ENCODE assay signal across 8 mouse cellular contexts in genomic region chr12:45466066-45466465, GRCm38 (mm10).
A peak's percentile ranks its signal among the peaks of the same experiment; 100 is the strongest.
DNase-seq lines count a peak whose midpoint lies in the region; ATAC-seq lines count a peak whose summit lies in the region.

No protein-coding gene starts in this region.

- WGBS in forebrain, embryonic 13.5 days, result 56% methylated on average over 3 of the region's 3 CpGs
- WGBS in midbrain, embryonic 15.5 days, result 55% methylated on average over 3 of the region's 3 CpGs

- H3K27ac ChIP-seq in forebrain, embryonic 13.5 days, result no peak overlapping the region
- peak overlapping the region; percentile 81 for H3K27ac ChIP-seq in midbrain, embryonic 15.5 days

- ATAC-seq in forebrain, embryonic 13.5 days, result peak; percentile 95
- ATAC-seq in midbrain, embryonic 15.5 days (replicated peaks), result peak; percentile 97
- ATAC-seq in CD4-positive, CD25-positive, alpha-beta regulatory T cell, adult 4 months, result no peak

- H3K9me3 ChIP-seq in forebrain, embryonic 13.5 days (replicated peaks), result no peaks in the 10 kb centered on the region
- H3K9me3 ChIP-seq in midbrain, embryonic 15.5 days, result no peaks in the 10 kb centered on the region

- no peak overlapping the region for H3K4me2 ChIP-seq in forebrain, embryonic 13.5 days
- peak overlapping the region; percentile 10 for H3K4me2 ChIP-seq in midbrain, embryonic 15.5 days

- H3K27me3 ChIP-seq in forebrain, embryonic 13.5 days, result no peaks in the 10 kb centered on the region
- no peaks in the 10 kb centered on the region for H3K27me3 ChIP-seq in midbrain, embryonic 15.5 days (replicated peaks)

- peak; percentile 34 for DNase-seq in ES-CJ7 (ENCODE audit: low read depth, low spot score)
- peak; percentile 6 for DNase-seq in adipocyte (ENCODE audit: low spot score)
- peak; percentile 9 to 31 for DNase-seq in kidney, postnatal 25 days
- no peak for DNase-seq in urinary bladder, adult 2 months (ENCODE audit: low spot score)
- DNase-seq in thymus, postnatal 4 days, result no peak

- H3K9ac ChIP-seq in forebrain, embryonic 13.5 days, result no peak overlapping the region
- H3K9ac ChIP-seq in midbrain, embryonic 15.5 days, result no peak overlapping the region

- H3K4me3 ChIP-seq in forebrain, embryonic 13.5 days, result no peak overlapping the region
- H3K4me3 ChIP-seq in midbrain, embryonic 15.5 days, result no peak overlapping the region

- H3K36me3 ChIP-seq in forebrain, embryonic 13.5 days (ENCODE audit: poor library complexity, severe bottlenecking), result no peaks in the 10 kb centered on the region
- no peaks in the 10 kb centered on the region for H3K36me3 ChIP-seq in midbrain, embryonic 15.5 days (replicated peaks)

- H3K4me1 ChIP-seq in forebrain, embryonic 13.5 days, result no peaks in the 10 kb centered on the region
- H3K4me1 ChIP-seq in midbrain, embryonic 15.5 days, result peaks cover 33% of the 10 kb centered on the region

Comparison
In these comparisons a context has a peak if more than half of its experiments do, and no peak if none do; other contexts are left out.
1. DNase-seq: peak in ES-CJ7 (single experiment), adipocyte (single experiment) and kidney, postnatal 25 days (2 of 2); none in urinary bladder, adult 2 months (single experiment) and thymus, postnatal 4 days (single experiment).